24 mouse cellular contexts compared by ENCODE assay signal in the genomic region with DNA sequence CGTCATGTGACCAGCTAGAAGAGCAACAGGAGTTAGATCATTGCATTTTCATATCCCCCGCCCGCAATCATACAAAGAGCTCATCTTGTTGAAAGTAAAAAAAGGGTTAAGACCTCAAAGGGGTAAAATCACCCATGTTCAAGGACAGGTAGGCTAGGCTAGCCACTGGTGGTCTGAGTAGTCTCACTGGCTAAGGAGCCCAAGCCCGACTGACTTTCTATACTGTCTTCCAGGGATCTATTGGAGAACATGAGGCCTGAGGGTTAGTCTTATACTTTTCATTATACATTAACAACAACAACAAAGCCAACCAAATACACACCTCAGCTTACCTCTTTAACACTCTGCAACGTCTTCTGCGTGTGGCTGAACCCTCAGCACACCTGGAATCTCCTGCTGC. TPM values are rescaled to one million over a fixed set of nuclear protein-coding genes. Genes with fewer than 3 reads are reported as not detected.
DNase-seq lines count a peak whose midpoint lies in the region; ATAC-seq lines count a peak whose summit lies in the region.
"Had no signal": no experiment of that assay in that cellular context is flagged by ENCODE, and none has a peak within 500 bp of the region (broad histone marks: within the 10 kb centered on the region; RNA-seq: fewer than 3 reads in every experiment).

No protein-coding gene starts in this region.

- 0 out of 2 replicates have a peak overlapping the region, but pooled peaks have one; percentile 1 for H3K9ac ChIP-seq in hindbrain, embryonic 13.5 days
- H3K9ac ChIP-seq in midbrain, embryonic 11.5 days (ENCODE audit: low read length) = no peak overlapping the region
- H3K9ac ChIP-seq in midbrain, embryonic 13.5 days (replicated peaks) = no peak overlapping the region
- H3K9ac ChIP-seq: embryonic facial prominence, embryonic 12.5 days; forebrain, embryonic 13.5 days; forebrain, embryonic 15.5 days had no signal

- no peak overlapping the region for H3K27ac ChIP-seq in hindbrain, embryonic 13.5 days
- H3K27ac ChIP-seq in hindbrain, embryonic 10.5 days = no peak overlapping the region
- no peak overlapping the region for H3K27ac ChIP-seq in midbrain, embryonic 11.5 days (ENCODE audit: low read depth, low read length)
- H3K27ac ChIP-seq in midbrain, embryonic 13.5 days = no peak overlapping the region
- H3K27ac ChIP-seq: embryonic facial prominence, embryonic 10.5 days; embryonic facial prominence, embryonic 12.5 days; forebrain, embryonic 13.5 days; forebrain, embryonic 15.5 days had no signal

- H3K4me2 ChIP-seq in hindbrain, embryonic 13.5 days = no peak overlapping the region
- H3K4me2 ChIP-seq in midbrain, embryonic 11.5 days = no peak overlapping the region
- no peak overlapping the region for H3K4me2 ChIP-seq in midbrain, embryonic 13.5 days (replicated peaks)
- H3K4me2 ChIP-seq: embryonic facial prominence, embryonic 12.5 days; forebrain, embryonic 13.5 days; forebrain, embryonic 15.5 days had no signal

- DNase-seq in heart, adult 11 months = peak; percentile 61
- DNase-seq in heart, adult 9 months (ENCODE audit: low spot score in 2 of 2) = no peak
- DNase-seq in hindbrain, embryonic 10.5 days (ENCODE audit: low spot score) = no peak
- peak; percentile 65 for DNase-seq in midbrain, embryonic 11.5 days (ENCODE audit: low spot score, missing footprints)
- DNase-seq: adrenal gland, adult 8-10 months; adrenal gland, postnatal 14 days; adrenal gland, postnatal 36 days; B cell, adult 2 months; cerebellum, adult 11-12 months; cerebellum, adult 2 months; cerebellum, adult 9-10 months; cerebellum, postnatal 10 days; cerebellum, postnatal 25 days had no signal

- 87% methylated on average over 6 of the region's 6 CpGs for WGBS in hindbrain, embryonic 13.5 days
- 96% methylated on average over 6 of the region's 6 CpGs for WGBS in hindbrain, embryonic 10.5 days
- WGBS in midbrain, embryonic 11.5 days = 91% methylated on average over 6 of the region's 6 CpGs
- WGBS in midbrain, embryonic 13.5 days = 92% methylated on average over 6 of the region's 6 CpGs

- H3K4me1 ChIP-seq in hindbrain, embryonic 13.5 days (replicated peaks) = no peaks in the 10 kb centered on the region
- no peaks in the 10 kb centered on the region for H3K4me1 ChIP-seq in hindbrain, embryonic 10.5 days (replicated peaks)
- no peaks in the 10 kb centered on the region for H3K4me1 ChIP-seq in midbrain, embryonic 11.5 days (ENCODE audit: control insufficient read depth, insufficient read depth, low read length)
- H3K4me1 ChIP-seq in midbrain, embryonic 13.5 days (replicated peaks) = no peaks in the 10 kb centered on the region
- H3K4me1 ChIP-seq: embryonic facial prominence, embryonic 10.5 days; embryonic facial prominence, embryonic 12.5 days; forebrain, embryonic 13.5 days; forebrain, embryonic 15.5 days had no signal

- ATAC-seq in hindbrain, embryonic 13.5 days (ENCODE audit: low FRiP score) = no peak
- no peak for ATAC-seq in midbrain, embryonic 11.5 days (ENCODE audit: low FRiP score)
- no peak for ATAC-seq in midbrain, embryonic 13.5 days
- ATAC-seq: activated CD4-positive, CD25-positive, alpha-beta regulatory T cell, adult 4 months; CD4-positive, CD25-positive, alpha-beta regulatory T cell, adult 4 months; forebrain, embryonic 13.5 days; forebrain, embryonic 15.5 days; Patski had no signal

- no peaks in the 10 kb centered on the region for H3K9me3 ChIP-seq in hindbrain, embryonic 13.5 days
- H3K9me3 ChIP-seq in hindbrain, embryonic 10.5 days = no peaks in the 10 kb centered on the region
- no peaks in the 10 kb centered on the region for H3K9me3 ChIP-seq in midbrain, embryonic 11.5 days (ENCODE audit: control insufficient read depth, low read length)
- no peaks in the 10 kb centered on the region for H3K9me3 ChIP-seq in midbrain, embryonic 13.5 days
- H3K9me3 ChIP-seq: embryonic facial prominence, embryonic 10.5 days; embryonic facial prominence, embryonic 12.5 days; forebrain, embryonic 13.5 days; forebrain, embryonic 15.5 days; G1E had no signal

- no peak overlapping the region for H3K4me3 ChIP-seq in hindbrain, embryonic 13.5 days
- no peak overlapping the region for H3K4me3 ChIP-seq in hindbrain, embryonic 10.5 days
- H3K4me3 ChIP-seq in midbrain, embryonic 11.5 days (ENCODE audit: low read depth, low read length) = no peak overlapping the region
- no peak overlapping the region for H3K4me3 ChIP-seq in midbrain, embryonic 13.5 days (replicated peaks)
- H3K4me3 ChIP-seq: embryonic facial prominence, embryonic 10.5 days; embryonic facial prominence, embryonic 12.5 days; forebrain, embryonic 13.5 days; forebrain, embryonic 15.5 days had no signal

- no peaks in the 10 kb centered on the region for H3K27me3 ChIP-seq in hindbrain, embryonic 13.5 days
- H3K27me3 ChIP-seq in hindbrain, embryonic 10.5 days (ENCODE audit: insufficient read depth, poor library complexity, severe bottlenecking) = no peaks in the 10 kb centered on the region
- no peaks in the 10 kb centered on the region for H3K27me3 ChIP-seq in midbrain, embryonic 11.5 days (ENCODE audit: control insufficient read depth, insufficient read depth, low read length)
- H3K27me3 ChIP-seq in midbrain, embryonic 13.5 days = no peaks in the 10 kb centered on the region
- H3K27me3 ChIP-seq: CH12.LX; embryonic facial prominence, embryonic 12.5 days; forebrain, embryonic 13.5 days; forebrain, embryonic 15.5 days; Patski had no signal

- H3K36me3 ChIP-seq in hindbrain, embryonic 13.5 days = peaks cover 43% of the 10 kb centered on the region
- peaks cover 66% of the 10 kb centered on the region for H3K36me3 ChIP-seq in hindbrain, embryonic 10.5 days
- H3K36me3 ChIP-seq in midbrain, embryonic 11.5 days (ENCODE audit: control insufficient read depth, insufficient read depth, low read length) = peaks cover 3% of the 10 kb centered on the region; the same call in 1 of the 2 replicates
- H3K36me3 ChIP-seq in midbrain, embryonic 13.5 days = peaks cover 50% of the 10 kb centered on the region
- H3K36me3 ChIP-seq: G1E had no signal

RNA-seq across cellular contexts. Expression of a gene that starts 52.2 kb away (rescaled TPM):
- polyA plus RNA-seq in hindbrain, embryonic 13.5 days (2015; fragmentation: Nextera tagmentation; extraction: Ambion mirVana) = 3.0 and 3.1 TPM in 2 replicates
- polyA plus RNA-seq in hindbrain, embryonic 10.5 days (2016; fragmentation: Nextera tagmentation; extraction: Ambion mirVana) = 0.70 and 1.1 TPM in 2 replicates
- polyA plus RNA-seq in midbrain, embryonic 11.5 days (2014; fragmentation: Nextera tagmentation; extraction: Ambion mirVana) = 1.3 and 1.5 TPM in 2 replicates
- polyA plus RNA-seq in midbrain, embryonic 13.5 days (2015; fragmentation: Nextera tagmentation; extraction: Ambion mirVana) = 2.8 and 3.7 TPM in 2 replicates
- polyA plus RNA-seq: activated CD4-positive, CD25-positive, alpha-beta regulatory T cell, adult 4 months; CD4-positive, CD25-positive, alpha-beta regulatory T cell, adult 4 months; G1E had no signal

Comparison
In these comparisons a context has a peak if more than half of its experiments do, and no peak if none do; other contexts are left out.
1. DNase-seq: peak in heart, adult 11 months (single experiment) and midbrain, embryonic 11.5 days (single experiment); none in heart, adult 9 months (0 of 2) and hindbrain, embryonic 10.5 days (single experiment).